Mouse (Mus musculus) right cerebral cortex, postnatal 14 days (tissue): Measurements from ENCODE around the gene Stk38.
"Not testable (repeated sequence)": the region's sequence is repeated elsewhere in the genome, so short reads cannot be mapped to it uniquely, and the experiment has no call there.

Source experiments
- DNase-seq: peaks from one replicate; pipeline ENCODE4 v3.0.0; 2022

The Stk38 gene

DNA sequence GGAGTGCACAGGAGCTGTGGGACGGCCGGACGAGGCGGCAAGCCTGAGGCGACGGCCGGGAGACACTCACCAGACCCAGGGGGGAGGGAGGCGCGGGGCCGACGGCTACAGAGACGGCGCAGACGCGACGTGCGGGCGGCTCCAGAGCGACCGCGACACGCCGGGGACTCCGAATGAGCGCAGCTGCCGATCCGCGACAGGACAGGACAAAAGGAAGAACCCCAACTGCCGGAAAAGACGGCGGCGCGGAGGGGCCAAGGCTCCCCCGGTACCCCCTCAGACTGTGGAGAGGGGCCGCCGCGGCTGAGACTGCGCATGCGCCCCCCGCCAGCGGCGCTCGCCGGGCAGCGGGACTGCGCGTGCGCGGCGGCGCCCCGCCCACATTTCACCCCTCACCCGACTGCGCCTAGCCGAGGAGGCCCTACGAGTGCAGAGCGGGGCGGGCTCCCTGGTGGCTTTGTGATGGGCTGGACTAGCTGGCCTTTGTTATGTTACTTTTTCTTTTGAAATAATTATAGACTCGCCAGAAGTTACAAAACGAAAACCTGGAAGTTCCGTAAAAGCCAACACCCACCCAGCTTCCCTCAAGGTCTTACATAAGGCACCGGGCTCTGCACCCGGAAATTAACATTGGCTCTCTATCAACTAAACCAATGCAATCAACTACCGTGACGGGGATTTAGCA lies at the start of gene Stk38:
Gene Stk38 (minus strand): TSS at position 355 of the 685 bp plus-strand sequence.
- peak; percentile 85 for DNase-seq

DNA sequence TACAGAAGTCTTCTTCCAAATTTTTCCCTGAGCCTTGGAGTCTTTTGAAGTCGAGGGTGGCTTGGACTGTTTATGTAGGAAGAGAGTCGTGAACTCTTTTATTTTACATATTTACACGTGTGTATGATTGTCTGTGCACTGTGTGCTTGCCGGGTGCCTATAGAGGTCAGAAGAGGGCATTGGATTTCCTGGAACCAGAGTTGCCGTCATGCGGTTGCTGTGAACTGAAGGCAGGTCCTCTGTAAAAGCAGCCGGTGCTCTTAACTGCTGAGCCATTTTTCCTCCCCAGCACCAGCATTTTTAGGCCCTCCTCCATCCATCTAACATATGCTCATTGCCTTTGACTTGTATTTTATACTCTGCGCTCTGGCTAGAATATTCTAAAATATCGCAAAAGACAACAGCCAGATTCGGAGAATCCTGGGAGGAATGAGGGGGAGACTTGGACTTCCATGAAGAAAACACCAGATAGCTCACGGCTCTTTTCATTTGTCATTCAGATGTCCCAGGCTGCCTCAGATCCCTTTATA lies 49.6 kb upstream of the Stk38 start:
- no peak for DNase-seq

DNA sequence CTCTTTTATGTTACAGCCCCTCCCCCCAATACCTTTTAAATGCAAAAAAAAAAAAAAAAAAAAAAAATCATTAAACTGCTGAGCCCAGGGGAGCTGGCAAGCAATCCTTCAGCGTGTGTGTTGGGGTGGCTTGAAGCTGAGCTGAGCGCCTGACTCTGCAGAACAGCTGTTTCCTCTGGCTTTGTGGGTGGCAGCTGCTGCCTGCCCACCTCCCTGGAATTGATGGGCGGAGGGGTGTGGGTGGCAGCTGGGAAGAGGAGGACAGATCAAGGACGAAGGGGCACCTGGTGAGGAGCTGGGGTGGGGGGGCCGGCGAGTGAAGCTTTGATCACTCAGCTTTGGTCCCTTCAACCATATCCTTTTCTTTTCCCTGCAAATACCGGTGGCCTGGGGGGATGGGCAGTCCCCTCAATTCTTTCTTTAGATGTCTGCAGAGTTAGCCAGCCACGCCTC lies 48.9 kb upstream of the Stk38 start:
- DNase-seq = no peak

GRCm38 (mm10) chr17:29056207-29056606 lies 48.4 kb upstream of the Stk38 start:
- DNase-seq = no peak

- no peak for DNase-seq
These were observed 47.8 kb upstream of the Stk38 start for GRCm38 (mm10) chr17:29055586-29055985.

DNA sequence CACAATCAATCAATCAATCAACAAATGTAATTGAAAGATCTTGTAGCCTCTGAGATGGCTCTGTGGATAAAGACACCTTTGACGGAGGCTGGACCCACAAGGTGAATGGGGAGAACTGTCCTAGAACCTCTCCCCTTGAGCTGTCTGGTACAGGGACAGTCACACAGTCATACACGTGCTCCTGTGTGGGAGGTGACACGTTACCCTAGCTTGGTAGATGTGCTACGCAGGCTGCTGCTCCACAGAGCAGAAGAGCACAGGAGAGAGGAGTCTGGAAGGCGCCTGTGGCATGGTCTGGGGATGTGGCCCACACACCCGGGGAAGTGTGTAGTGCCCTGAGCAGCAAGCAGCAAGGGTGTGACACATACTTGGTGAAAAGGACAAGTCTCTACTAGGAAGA lies 46.6 kb upstream of the Stk38 start:
- no peak for DNase-seq

DNA sequence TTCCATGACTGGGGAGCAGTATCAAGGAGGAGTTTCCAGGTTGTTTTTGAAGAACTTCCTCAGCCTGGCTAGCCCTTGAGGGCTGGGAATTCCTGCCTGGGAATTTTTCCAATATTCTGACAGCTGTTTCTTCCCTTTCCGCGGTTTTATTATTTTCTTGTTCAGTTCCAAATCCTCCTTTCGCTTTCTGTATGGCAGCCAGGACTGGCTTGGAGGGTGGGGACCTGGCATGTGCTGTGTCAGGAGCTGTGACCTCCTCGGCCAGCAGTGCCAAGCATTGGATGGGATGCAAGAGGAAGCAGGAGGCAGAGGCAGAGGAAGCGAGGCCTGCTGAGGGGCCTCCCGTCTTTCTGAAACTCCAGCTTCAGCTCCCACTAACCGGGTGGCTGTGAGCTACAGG lies 46.0 kb upstream of the Stk38 start:
- DNase-seq = no peak

DNA sequence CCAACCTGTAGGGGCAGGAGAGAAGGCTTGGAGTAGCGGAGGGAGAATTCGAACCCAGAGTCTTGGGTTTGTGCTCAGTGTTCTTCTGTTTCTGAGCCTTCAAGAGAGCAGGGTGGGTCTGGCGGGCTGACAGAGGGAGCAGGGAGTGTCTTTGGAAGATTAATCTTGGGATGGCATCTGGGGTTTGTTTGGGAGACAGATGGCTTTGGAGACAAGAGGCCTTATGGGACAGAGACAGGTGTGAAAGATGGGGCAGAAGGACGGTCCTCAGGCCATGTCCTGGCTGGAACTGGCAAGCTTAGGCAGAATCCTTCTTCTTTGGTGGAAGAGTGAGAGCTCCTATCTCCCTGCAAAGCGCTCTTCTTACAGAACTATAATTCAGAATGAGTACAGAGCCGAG lies 45.3 kb upstream of the Stk38 start:
- no peak for DNase-seq

DNA sequence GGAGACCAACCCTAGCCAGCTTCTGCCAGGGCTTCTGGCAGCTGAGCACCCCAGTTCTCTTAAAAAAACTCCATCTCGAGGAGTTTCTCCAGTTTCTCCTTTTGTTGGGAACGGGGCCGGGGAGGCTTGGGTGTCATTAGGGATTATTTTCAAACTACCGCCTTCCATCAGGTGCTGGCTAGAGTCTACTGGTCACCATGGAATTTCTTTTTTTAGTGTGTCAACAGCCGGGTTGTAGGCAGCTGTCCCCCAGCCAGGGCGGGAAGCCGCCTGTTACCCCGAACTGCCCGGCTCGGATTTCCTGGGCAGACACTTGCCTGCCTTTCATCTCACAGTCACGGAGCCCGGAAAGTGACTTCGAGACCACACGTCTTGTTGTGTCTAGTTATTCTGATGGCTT lies 43.0 kb upstream of the Stk38 start:
- no peak for DNase-seq

DNA sequence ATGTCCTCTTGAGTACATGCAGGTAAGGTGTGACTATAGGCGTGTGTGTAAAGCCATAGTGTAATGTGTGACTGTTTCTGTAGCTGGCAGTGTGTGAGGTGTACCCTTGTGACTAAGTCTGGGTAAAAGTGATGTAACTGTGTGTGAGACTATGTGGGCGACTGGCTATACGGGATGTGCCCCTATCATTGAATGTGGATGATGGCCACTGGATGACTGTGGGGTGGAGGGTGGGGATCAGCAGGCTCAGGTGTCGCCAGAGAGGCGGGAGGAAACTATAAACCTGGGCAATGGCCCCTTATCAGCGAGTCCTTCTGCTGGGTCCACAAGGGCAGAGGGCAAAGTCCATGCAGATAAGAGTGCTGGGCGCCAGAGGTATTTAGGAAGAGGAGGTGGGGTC lies 42.1 kb upstream of the Stk38 start:
- DNase-seq = no peak

GRCm38 (mm10) chr17:29049508-29049889 lies 41.7 kb upstream of the Stk38 start:
- no peak for DNase-seq

DNA sequence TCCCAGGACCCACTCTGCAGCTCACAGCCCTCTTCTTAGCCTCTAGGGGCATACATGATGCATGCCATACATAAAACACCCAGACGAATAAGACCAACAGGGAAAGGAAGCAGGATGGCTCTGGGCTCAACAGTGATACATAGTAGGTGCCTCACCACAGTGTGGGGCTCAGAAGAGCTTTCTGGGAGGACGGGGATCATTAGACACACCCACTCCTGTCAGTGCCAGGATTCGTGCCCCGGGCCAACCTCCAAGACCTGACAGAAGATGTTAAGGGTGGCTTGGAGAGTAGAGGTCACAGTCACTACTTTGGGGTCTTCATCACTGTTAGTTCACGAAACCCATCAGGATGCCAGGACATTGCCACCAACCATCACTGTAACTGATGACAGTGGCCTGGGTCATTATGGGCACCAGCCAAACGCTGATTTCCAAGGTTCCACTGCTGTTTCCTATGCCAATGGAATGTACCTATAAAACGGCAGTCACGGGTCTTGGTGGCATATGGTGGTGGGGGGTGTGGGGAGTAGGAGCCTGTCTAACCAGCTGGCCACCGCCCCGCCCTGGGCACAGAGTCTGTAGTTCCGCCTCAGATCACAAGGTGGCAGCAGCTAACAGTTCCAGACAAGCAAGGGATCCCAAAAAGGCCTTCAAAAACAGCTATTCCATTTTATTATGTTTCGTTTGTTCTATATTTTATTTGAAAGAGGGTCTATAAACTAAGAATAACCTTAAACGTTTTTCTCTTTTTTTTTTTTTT lies 41.1 kb upstream of the Stk38 start:
- DNase-seq = peak; percentile 87

GRCm38 (mm10) chr17:29047697-29048514 lies 40.1 kb upstream of the Stk38 start:
- DNase-seq = no peak

DNA sequence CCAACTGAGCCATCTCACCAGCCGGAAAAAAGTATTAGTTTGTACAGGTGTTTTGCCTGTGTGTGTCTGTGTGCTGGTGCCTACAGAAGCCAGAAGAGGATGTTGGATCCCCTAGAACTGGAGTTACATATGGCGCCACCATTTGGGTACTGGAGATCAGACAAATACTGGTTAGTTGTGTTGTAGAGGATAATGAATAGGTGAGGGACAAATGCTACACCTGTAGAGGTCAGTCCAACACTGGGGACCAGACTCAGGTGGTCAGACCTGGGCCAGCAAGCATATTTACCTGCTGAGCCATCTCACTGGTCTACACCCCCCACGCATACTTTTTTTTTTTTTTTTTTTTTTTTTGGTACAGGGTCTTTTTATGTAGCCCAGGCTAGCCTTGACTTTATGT lies 39.1 kb upstream of the Stk38 start:
- DNase-seq = no peak

GRCm38 (mm10) chr17:29045741-29046530 lies 38.1 kb upstream of the Stk38 start:
- DNase-seq = no peak

DNA sequence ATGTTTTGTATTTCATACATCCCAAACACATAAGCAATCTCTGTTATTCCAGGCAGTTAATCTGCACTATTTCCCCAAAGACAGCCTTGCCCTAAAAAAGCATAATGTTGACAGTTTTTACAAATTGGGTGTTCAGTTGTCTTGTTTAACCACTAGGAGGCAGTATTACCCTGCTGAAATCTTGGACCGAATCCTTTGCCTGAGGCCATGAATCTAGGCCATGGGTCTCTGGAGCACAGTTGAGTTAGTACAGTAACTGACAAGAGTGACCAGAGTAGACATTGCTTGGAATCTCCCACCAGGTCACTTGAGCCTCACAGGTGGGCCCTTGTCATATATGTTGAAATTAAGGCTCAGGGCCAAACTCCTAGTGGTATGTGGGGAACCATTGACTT lies 37.1 kb upstream of the Stk38 start:
- DNase-seq = no peak

GRCm38 (mm10) chr17:29044146-29044924 lies 36.5 kb upstream of the Stk38 start:
- no peak for DNase-seq

- DNase-seq = no peak
These were observed 35.8 kb upstream of the Stk38 start for GRCm38 (mm10) chr17:29043583-29043982.

- no peak for DNase-seq
These were observed 34.8 kb upstream of the Stk38 start for GRCm38 (mm10) chr17:29042569-29042968.

GRCm38 (mm10) chr17:29041632-29042031 lies 33.8 kb upstream of the Stk38 start:
- not testable (repeated sequence) for DNase-seq

- DNase-seq = no peak
These were observed 31.6 kb upstream of the Stk38 start for GRCm38 (mm10) chr17:29039351-29039750.

DNA sequence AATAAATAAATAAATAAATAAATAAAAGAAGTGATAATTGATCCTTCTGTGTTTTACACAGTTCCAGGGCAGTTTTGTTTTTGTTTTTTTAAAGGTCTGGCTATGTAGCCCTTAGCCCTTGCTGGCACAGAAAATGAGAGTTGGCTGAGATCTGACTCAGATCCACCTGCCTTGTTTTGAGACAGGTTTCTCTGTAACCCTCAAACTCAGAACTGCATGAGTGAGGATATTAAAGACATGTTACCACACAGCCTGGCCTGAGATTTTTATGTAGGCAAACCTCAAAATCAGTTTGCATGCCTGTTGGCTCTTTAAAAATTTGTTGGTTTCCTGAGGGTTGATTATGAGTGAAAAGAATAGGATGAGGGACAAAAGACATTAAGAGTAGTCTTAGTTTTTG lies 27.7 kb upstream of the Stk38 start:
- no peak for DNase-seq
